Mouse (Mus musculus) megakaryocyte, adult 5-6 weeks (primary cell): ENCODE measurements around the gene Fam53b. TPM values are rescaled to one million over a fixed set of nuclear protein-coding genes. Genes with fewer than 3 reads are reported as not detected.

Source experiments
- total RNA-seq, 2 experiments: library from RNA; stranded (forward) in 1 of 2; stranded (reverse) in 1 of 2; fragments of 153-499, 151-499 nt in 1 of 2; fragments of 221-1000, 200-1000 nt in 1 of 2; gene quantifications; 2 replicates each; pipeline versions ENCODE4 v1.2.3 to v1.2.4; 2015 to 2017

The Fam53b gene
- total RNA-seq, 2 experiments from 2014 or later: 11.3 to 21.7 TPM

Other genes starting within 250 kb of the Fam53b start
- 61.8 and 66.0 TPM in 2 replicates for gene Oat, start 237.5 kb downstream of the Fam53b start, total RNA-seq (2015)
- gene Oat, start 237.5 kb downstream of the Fam53b start, total RNA-seq (2017): 59.2 and 62.0 TPM in 2 replicates
- gene Nkx1-2, start 214.2 kb downstream of the Fam53b start, total RNA-seq (2015): not detected in 2 replicates
- not detected in 2 replicates for gene Nkx1-2, start 214.2 kb downstream of the Fam53b start, total RNA-seq (2017)
- gene Lhpp, start 203.2 kb downstream of the Fam53b start, total RNA-seq (2015): 5.1 and 6.9 TPM in 2 replicates
- 5.8 and 6.1 TPM in 2 replicates for gene Lhpp, start 203.2 kb downstream of the Fam53b start, total RNA-seq (2017)
- gene Eef1akmt2, start 38.8 kb upstream of the Fam53b start, total RNA-seq (2015): 24.7 and 31.9 TPM in 2 replicates
- gene Eef1akmt2, start 38.8 kb upstream of the Fam53b start, total RNA-seq (2017): 34.9 and 35.8 TPM in 2 replicates
- gene Abraxas2, start 45.3 kb upstream of the Fam53b start, total RNA-seq (2015): 49.4 and 51.6 TPM in 2 replicates
- 47.6 and 48.0 TPM in 2 replicates for gene Abraxas2, start 45.3 kb upstream of the Fam53b start, total RNA-seq (2017)
- 21.8 and 22.6 TPM in 2 replicates for gene Zranb1, start 117.3 kb upstream of the Fam53b start, total RNA-seq (2015)
- gene Zranb1, start 117.3 kb upstream of the Fam53b start, total RNA-seq (2017): 42.3 and 47.6 TPM in 2 replicates